Mouse (Mus musculus): ENCODE data around the gene Mettl3.

The Mettl3 gene

DNA sequence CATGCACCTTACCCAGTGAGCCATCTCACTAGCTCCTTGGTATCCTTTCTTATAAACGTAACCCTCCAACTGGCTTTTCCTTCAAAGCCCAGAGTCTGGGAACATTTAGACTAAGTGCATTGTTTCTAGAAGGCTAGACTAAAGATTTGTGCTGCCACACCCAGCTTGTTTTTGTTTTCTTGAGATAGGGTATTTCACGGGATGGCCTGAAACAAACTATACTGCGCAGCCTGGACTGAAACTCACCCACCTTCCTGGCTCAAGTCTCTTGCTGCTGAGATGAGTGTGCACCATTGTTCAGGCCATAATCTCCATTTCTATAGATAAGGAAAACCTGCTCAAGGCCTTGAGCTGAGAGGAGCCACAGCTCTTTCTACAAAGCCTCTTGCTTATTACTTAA is 20.7 kb downstream of the Mettl3 start:
- no peak for DNase-seq (ENCODE audit: low spot score)

DNA sequence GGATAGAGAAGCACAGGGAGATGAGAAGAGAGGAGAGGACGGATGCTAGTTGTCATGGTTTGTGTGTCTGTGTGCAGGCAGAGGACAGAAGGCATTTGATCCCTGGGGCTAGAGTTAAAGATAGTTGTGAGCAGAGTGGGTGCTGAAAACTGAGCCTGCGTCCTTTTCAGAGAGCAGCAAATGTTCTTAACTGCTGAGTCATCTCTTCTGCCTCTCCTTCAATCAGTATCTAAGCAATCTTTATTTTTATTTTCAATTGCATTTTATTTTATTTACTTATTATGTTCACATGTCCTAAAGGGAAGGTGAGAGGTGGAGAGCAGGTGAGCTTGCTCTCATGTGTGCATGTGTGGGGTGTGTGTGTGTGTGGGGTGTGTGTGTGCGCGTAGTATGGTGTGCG is 21.3 kb downstream of the Mettl3 start:
- no peak for DNase-seq (ENCODE audit: low spot score)

DNA sequence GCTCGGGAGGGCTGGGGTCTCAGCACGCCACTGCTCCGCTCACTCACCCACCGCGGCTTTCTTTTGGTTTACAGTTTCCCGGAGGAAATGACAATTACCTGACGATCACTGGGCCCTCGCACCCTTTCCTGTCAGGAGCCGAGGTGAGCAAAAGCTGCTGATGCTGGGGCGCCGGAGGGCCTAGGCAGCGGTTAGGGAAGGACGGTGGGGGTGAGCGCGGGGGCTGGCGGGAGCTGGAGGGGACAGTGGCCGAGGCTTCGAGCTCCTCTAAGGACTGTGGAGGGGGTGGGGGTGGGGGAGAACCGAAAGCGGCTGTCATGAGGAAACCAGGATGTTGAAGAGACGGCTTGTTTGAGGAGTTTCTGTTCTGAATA is 25.2 kb downstream of the Mettl3 start:
- no peak for DNase-seq (ENCODE audit: low spot score)

DNA sequence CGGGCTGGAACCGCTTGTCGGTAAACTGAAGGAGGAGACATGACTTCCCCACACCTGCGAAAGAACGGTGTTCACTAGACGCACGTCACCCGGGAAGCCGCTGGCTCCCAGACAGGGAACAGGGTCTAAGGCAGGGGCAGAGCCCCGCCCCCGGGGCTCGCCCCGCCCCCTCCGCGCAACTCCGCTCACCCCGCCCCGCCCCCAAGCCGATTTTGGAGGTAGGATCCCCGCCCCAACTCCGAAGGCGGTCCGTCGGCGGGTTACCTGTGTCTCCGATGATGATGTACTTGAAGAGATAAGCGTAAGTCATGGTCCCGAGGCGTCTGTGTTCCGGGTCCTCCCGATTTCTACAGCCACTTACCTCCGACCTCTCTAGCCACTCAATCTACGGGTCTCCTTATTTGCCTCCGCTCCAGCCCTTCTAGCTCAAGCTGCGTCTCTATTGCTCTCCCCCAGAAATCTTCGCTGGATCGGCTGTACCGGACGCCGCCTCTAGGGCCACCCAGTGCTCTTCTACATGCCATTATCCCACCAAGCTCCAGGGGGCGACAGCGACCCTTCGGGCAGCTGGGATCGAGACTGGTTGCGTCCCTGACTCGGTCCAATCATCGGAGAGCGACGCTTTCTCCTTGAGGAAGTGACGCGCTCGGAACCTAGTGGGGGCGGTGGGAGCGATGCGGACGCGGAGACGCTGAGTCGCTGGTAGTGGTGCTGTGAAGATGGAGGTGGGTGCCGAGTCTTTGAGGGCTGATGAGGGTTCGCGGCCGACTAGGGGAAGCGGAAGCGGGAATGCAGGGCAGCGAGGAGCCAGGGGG is 25.8 kb downstream of the Mettl3 start, which contains the start of the genes Tox4 and Rab2b:
Tox4 (plus strand) TSS at position 215 of the 815 bp plus-strand sequence.
Rab2b (minus strand) TSS at position 614 of the 815 bp plus-strand sequence.
- peak; percentile 97 for DNase-seq (ENCODE audit: low spot score)

DNA sequence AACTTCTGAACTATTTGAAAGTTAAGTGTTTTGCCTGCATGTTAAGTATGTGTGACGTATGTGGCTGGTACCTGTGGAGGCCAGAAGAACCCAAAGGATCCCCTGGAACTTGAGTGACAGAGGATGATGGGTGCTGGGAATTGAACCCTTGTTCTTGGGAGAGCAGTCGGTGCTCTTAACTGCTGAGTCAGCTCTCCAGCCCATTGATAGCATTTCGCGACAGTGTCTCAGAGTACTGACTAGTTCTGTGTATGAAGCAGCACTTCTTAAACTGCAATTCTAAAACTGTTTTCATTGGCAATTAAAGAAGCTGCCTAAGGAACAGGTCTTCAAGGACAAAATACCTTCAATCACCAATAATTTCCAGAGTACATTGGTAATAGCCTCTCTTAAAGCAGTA is 27.7 kb downstream of the Mettl3 start:
- DNase-seq (ENCODE audit: low spot score), result no peak

DNA sequence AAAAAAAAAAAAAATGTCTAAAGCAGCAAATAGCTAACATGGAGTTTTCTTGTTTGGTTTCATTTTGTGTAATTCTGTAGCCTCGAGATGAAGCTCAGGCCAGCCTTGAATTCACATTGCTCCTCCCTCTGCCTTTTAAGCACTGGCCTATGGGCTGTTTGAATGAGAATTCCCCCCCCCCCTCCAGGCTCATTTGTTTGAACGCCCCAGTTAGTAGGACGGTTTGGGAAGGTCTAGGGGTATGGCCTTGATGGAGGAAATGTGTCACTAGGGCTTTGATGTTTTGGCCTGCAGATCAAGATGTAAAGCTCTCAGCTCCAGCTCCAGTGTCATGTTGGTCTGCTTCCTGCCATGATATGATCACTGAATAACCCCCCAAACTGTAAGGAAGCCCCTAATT is 32.1 kb downstream of the Mettl3 start:
- peak; percentile 15 for DNase-seq (ENCODE audit: low spot score)

DNA sequence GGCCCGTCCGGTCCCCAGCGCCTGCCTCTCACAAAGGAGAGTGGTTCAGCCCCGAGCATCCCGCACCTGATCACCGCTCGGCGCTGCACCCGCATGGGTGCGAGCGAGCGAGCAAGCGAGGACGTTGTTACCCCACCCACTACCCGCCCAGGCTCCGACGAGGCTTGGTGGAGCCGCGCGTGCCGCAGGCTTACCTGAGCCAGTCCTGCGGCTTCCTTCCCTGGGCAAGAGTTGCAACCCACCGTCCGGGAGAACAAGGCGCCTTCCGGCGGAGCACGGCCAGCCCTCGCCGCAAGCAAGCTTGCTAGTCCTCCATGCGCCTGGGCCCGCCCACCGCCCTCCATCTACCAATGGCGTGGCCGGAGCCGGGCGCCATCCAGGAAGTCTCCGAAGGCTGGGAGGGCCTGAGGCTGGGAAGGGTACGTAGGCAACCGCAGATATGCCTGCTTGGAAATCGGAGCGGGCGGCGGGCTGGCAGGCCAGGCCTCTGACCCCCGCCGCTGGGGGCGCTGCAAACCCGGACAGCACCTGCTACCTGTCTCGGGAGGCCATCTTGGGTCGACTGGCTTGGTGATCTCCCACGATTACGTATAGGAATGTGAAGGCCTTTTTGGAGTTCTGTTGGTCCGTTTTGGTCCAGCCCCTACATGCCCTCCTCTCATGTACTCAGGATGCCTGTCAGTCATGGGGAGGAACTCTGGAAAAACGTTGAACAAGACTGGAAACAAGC is 47.3 kb downstream of the Mettl3 start, which contains the start of gene Chd8:
Chd8 (minus strand) TSS at position 297 of the 730 bp plus-strand sequence.
- DNase-seq (ENCODE audit: low spot score), result peak; percentile 98

DNA sequence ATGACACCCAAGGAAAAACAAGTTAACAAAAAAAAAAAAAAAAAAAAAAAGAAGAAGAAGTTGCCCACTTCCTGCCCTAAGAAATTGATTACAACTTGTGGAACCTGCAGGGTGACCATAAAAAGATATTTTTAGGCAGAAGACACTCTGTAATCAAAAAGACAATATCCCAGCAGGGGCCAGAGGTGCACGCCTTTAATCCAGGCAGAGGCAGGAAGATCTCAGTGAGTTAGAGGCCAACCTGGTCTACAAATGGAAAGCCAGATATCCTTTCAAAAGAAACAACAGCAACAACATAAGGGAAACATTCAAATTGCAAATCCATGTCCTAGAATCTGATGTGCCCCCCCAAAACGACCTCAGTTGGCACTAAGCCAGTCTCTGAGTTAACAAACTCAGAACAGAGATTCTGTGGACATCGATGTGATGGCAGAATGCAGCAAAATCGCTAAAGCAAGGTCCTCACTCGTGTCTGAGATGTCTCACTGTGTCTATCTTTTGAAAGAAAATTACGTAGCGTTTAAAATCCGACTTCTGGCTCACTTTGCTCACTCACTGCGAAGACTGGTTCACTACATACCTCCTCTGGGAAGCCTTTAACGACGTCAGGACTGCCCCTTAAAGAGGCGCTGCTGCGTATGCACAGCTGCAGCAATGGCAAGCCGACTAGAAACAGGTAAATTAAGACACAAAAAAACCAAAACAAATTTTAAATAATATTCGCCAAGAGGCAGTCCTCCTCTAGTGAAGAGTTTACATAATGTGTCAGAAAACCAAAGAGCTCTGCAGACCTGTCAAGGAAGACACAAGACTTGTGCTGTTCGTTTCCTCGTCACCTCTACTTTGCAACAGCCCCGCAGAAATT is 48.4 kb downstream of the Mettl3 start:
- DNase-seq (ENCODE audit: low spot score), result no peak

DNA sequence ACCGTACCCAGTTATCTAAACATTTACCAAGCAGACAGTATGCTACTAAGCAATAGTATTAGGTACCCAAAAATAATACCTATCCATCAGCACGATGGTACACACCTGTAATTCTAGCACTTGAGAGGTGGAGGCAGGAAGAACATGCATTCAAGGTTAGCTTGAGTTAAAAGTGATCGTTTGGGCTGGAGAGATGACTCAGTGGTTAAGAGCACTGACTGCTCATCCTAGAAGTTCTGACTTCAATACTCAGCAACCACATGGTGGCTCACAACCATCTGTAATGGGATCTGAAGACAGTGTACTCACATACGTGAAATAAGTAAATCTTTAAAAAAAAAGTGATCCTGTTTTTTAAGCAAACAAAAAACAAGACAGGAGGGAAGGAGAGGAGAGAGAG is 58.8 kb downstream of the Mettl3 start:
- no peak for DNase-seq (ENCODE audit: low spot score)
